Mouse (Mus musculus) heart, embryonic 16.5 days (tissue): ENCODE measurements around the gene Izumo4. TPM values are rescaled to one million over a fixed set of nuclear protein-coding genes. Genes with fewer than 3 reads are reported as not detected.

Source experiments
- ATAC-seq: fragments of 200-750 bp; cut with Nextera tagmentation; replicated peaks from 2 replicates; pipeline ENCODE4 v1.8.0; 2017; ENCODE audit warnings: moderate number of reproducible peaks; ENCODE audit not compliant: insufficient read depth, low FRiP score; ENCODE audit errors: extremely low read depth
- H3K27ac ChIP-seq: fragments of 300-500 bp; sonication (generic); 2 replicates; pipeline ENCODE4 v1.5.1; 2014; ENCODE audit warnings: mild to moderate bottlenecking, low read length, control low read depth, moderate library complexity
- H3K27me3 ChIP-seq: fragments of 300-500 bp; sonication (generic); 2 replicates; pipeline ENCODE4 v1.6.1; 2014; ENCODE audit warnings: low read length, mixed read lengths; ENCODE audit not compliant: control insufficient read depth, insufficient read depth
- H3K36me3 ChIP-seq: fragments of 300-500 bp; sonication (generic); 2 replicates; pipeline ENCODE4 v1.6.1; 2014; ENCODE audit not compliant: control insufficient read depth, insufficient read depth
- H3K4me1 ChIP-seq: fragments of 300-500 bp; sonication (generic); 2 replicates; pipeline ENCODE4 v1.6.1; 2014; ENCODE audit warnings: low read length, mixed read lengths; ENCODE audit not compliant: control insufficient read depth, insufficient read depth
- H3K4me2 ChIP-seq: fragments of 300-500 bp; sonication (generic); 2 replicates; pipeline ENCODE4 v1.6.1; 2014; ENCODE audit warnings: low read depth, mild to moderate bottlenecking, control low read depth, low read length
- H3K4me3 ChIP-seq: fragments of 300-500 bp; sonication (generic); 2 replicates; pipeline ENCODE4 v1.5.1; 2014; ENCODE audit warnings: mild to moderate bottlenecking, control low read depth, low read length
- H3K9ac ChIP-seq: fragments of 300-500 bp; sonication (generic); 2 replicates; pipeline ENCODE4 v1.6.1; 2014; ENCODE audit warnings: low read length, control low read depth
- H3K9me3 ChIP-seq: fragments of 300-500 bp; sonication (generic); replicated peaks from 2 replicates; pipeline ENCODE4 v1.6.1; 2016; ENCODE audit warnings: low read length; ENCODE audit not compliant: control insufficient read depth
- WGBS: fragments of 180-500 bp; shearing (Covaris S2); extraction: QIAGEN DNeasy Blood & Tissue Kit; methylation state at CpG from one replicate; pipeline ENCODE4 v1.1.7; 2014; 5-methylcytosine and 5-hydroxymethylcytosine counted together
- polyA plus RNA-seq: library from polyadenylated mRNA; unstranded; fragments of >200 nt; fragmentation: Nextera tagmentation; extraction: Ambion mirVana; gene quantifications from 2 replicates; pipeline ENCODE4 v1.2.1, GENCODE M21; 2015

Izumo4 gene
- polyA plus RNA-seq, 1 experiment from 2014 or later, result 13.2 TPM

- no peak overlapping the region for H3K4me3 ChIP-seq
- no peak for ATAC-seq
- H3K9ac ChIP-seq, result no peak overlapping the region
- no peaks in the 10 kb centered on the region for H3K9me3 ChIP-seq
- WGBS, result 9% methylated on average over 3 of the region's 3 CpGs
- H3K27ac ChIP-seq, result no peak overlapping the region
- peaks cover 21% of the 10 kb centered on the region for H3K4me1 ChIP-seq
- H3K36me3 ChIP-seq, result no peaks in the 10 kb centered on the region
- no peak overlapping the region for H3K4me2 ChIP-seq
- no peaks in the 10 kb centered on the region for H3K27me3 ChIP-seq
Measured at GRCm38 (mm10) chr10:80747410-80747809, 45.4 kb downstream of the Izumo4 start.

- Histone ChIP-seq H3K9ac (no peak overlapping the region), H3K9me3 (no peaks in the 10 kb centered on the region), H3K27ac (no peak overlapping the region), H3K4me1 (peaks cover 23% of the 10 kb centered on the region), H3K27me3 (no peaks in the 10 kb centered on the region), H3K36me3 (no peaks in the 10 kb centered on the region), H3K4me2 (no peak overlapping the region), H3K4me3 (no peak overlapping the region)
- no peak for ATAC-seq
- WGBS, result 6% methylated on average over 6 of the region's 6 CpGs
Measured at GRCm38 (mm10) chr10:80748609-80749008, 46.6 kb downstream of the Izumo4 start.

GRCm38 (mm10) chr10:80751188-80751832, 49.3 kb downstream of the Izumo4 start:
- peak overlapping the region; percentile 82 for H3K9ac ChIP-seq
- peak; percentile 80 for ATAC-seq
- WGBS, result 3% methylated on average over 16 of the region's 16 CpGs

GRCm38 (mm10) chr10:80752079-80752625, 50.2 kb downstream of the Izumo4 start:
- Histone ChIP-seq H3K9ac (peak overlapping the region; percentile 82), H3K27ac (peak overlapping the region; percentile 100), H3K4me2 (peak overlapping the region; percentile 73), H3K36me3 (no peaks in the 10 kb centered on the region), H3K4me3 (peak overlapping the region; percentile 49), H3K4me1 (peaks cover 40% of the 10 kb centered on the region), H3K9me3 (no peaks in the 10 kb centered on the region), H3K27me3 (no peaks in the 10 kb centered on the region)
- WGBS, result 1% methylated on average over 6 of the region's 6 CpGs
- ATAC-seq, result peak; percentile 77

More at GRCm38 (mm10) chr10:80751188-80751832, 49.3 kb downstream of the Izumo4 start:
- H3K36me3 ChIP-seq, result no peaks in the 10 kb centered on the region
- peaks cover 31% of the 10 kb centered on the region for H3K4me1 ChIP-seq
- H3K4me2 ChIP-seq, result peak overlapping the region; percentile 73
- H3K4me3 ChIP-seq, result peak overlapping the region; percentile 49
- peak overlapping the region; percentile 100 for H3K27ac ChIP-seq
- no peaks in the 10 kb centered on the region for H3K27me3 ChIP-seq
- no peaks in the 10 kb centered on the region for H3K9me3 ChIP-seq

GRCm38 (mm10) chr10:80754594-80755290, 52.8 kb downstream of the Izumo4 start, which contains the start of gene Dot1l:
TSS of gene Dot1l (plus strand) at chr10:80755206.
- H3K9ac ChIP-seq, result peak within 1 kb of the TSS; percentile 97
- H3K4me3 ChIP-seq, result peak within 1 kb of the TSS; percentile 97
- H3K4me2 ChIP-seq, result peak within 1 kb of the TSS; percentile 86
- H3K27me3 ChIP-seq, result no peaks in the 10 kb centered on the region
- ATAC-seq, result peak; percentile 77
- H3K27ac ChIP-seq, result peak within 1 kb of the TSS; percentile 89
- WGBS, result 1% methylated on average over 56 of the region's 57 CpGs
- H3K9me3 ChIP-seq, result no peaks in the 10 kb centered on the region
- H3K36me3 ChIP-seq, result no peaks in the 10 kb centered on the region
- H3K4me1 ChIP-seq, result peaks cover 56% of the 10 kb centered on the region

Other genes with a start within 250 kb of the Izumo4 start
- gene Onecut3, start 207.3 kb upstream of the Izumo4 start, polyA plus RNA-seq, result not detected in 2 replicates
- 0.03 and 0.04 TPM in 2 replicates for gene Atp8b3, start 163.1 kb upstream of the Izumo4 start, polyA plus RNA-seq
- gene Rexo1, start 140.6 kb upstream of the Izumo4 start, polyA plus RNA-seq, result 15.0 and 16.5 TPM in 2 replicates
- 5.8 and 6.0 TPM in 2 replicates for gene Klf16, start 124.9 kb upstream of the Izumo4 start, polyA plus RNA-seq
- 79.5 and 91.7 TPM in 2 replicates for gene Abhd17a, start 111.8 kb upstream of the Izumo4 start, polyA plus RNA-seq
- 60.1 and 68.4 TPM in 2 replicates for gene Scamp4, start 99.3 kb upstream of the Izumo4 start, polyA plus RNA-seq
- gene Adat3, start 99.3 kb upstream of the Izumo4 start, polyA plus RNA-seq, result 3.5 and 4.0 TPM in 2 replicates
- gene Gm49322, start 96.2 kb upstream of the Izumo4 start, polyA plus RNA-seq, result 2.2 and 2.8 TPM in 2 replicates
- gene Csnk1g2, start 79.3 kb upstream of the Izumo4 start, polyA plus RNA-seq, result 50.7 and 103 TPM in 2 replicates
- gene Btbd2, start 45.1 kb upstream of the Izumo4 start, polyA plus RNA-seq, result 41.7 and 58.2 TPM in 2 replicates
- gene Mknk2, start 24.1 kb upstream of the Izumo4 start, polyA plus RNA-seq, result 82.1 and 92.8 TPM in 2 replicates
- gene Mob3a, start 207 bp upstream of the Izumo4 start, polyA plus RNA-seq, result 29.0 and 33.4 TPM in 2 replicates
- gene Ap3d1, start 40.1 kb downstream of the Izumo4 start, polyA plus RNA-seq, result 45.7 and 49.5 TPM in 2 replicates
- 18.8 and 19.2 TPM in 2 replicates for gene Dot1l, start 53.0 kb downstream of the Izumo4 start, polyA plus RNA-seq
- gene Sf3a2, start 96.0 kb downstream of the Izumo4 start, polyA plus RNA-seq, result 42.3 and 47.7 TPM in 2 replicates
- gene Plekhj1, start 96.4 kb downstream of the Izumo4 start, polyA plus RNA-seq, result 79.4 and 83.3 TPM in 2 replicates
- 0.13 and 0.29 TPM in 2 replicates for gene Amh, start 103.1 kb downstream of the Izumo4 start, polyA plus RNA-seq
- 5.6 and 6.7 TPM in 2 replicates for gene Jsrp1, start 111.3 kb downstream of the Izumo4 start, polyA plus RNA-seq
- 2,111 and 2,265 TPM in 2 replicates for gene Oaz1, start 124.5 kb downstream of the Izumo4 start, polyA plus RNA-seq
- 0.39 and 0.84 TPM in 2 replicates for gene Lingo3, start 141.9 kb downstream of the Izumo4 start, polyA plus RNA-seq
- 141 and 148 TPM in 2 replicates for gene Lsm7, start 153.0 kb downstream of the Izumo4 start, polyA plus RNA-seq
- 28.4 and 33.2 TPM in 2 replicates for gene Sppl2b, start 153.1 kb downstream of the Izumo4 start, polyA plus RNA-seq
- gene Tmprss9, start 169.7 kb downstream of the Izumo4 start, polyA plus RNA-seq, result not detected in 2 replicates
- gene Timm13, start 198.8 kb downstream of the Izumo4 start, polyA plus RNA-seq, result 286 and 289 TPM in 2 replicates
- 27.5 and 30.0 TPM in 2 replicates for gene Lmnb2, start 216.1 kb downstream of the Izumo4 start, polyA plus RNA-seq
- gene Gadd45b, start 227.9 kb downstream of the Izumo4 start, polyA plus RNA-seq, result 33.6 and 34.3 TPM in 2 replicates